Mouse (Mus musculus): Measurements from ENCODE around the gene Ptprh. TPM values are rescaled to one million over a fixed set of nuclear protein-coding genes. Genes with fewer than 3 reads are reported as not detected.

Ptprh gene
- total RNA-seq, 2 experiments from 2014 or later: 0.28 to 0.40 TPM

- no peak for DNase-seq
Measured at GRCm38 (mm10) chr7:4522292-4522691, 81.5 kb downstream of the Ptprh start.

- DNase-seq: no peak
Measured at GRCm38 (mm10) chr7:4521231-4522003, 82.4 kb downstream of the Ptprh start.

- DNase-seq: no peak
Measured at GRCm38 (mm10) chr7:4518487-4518886, 85.4 kb downstream of the Ptprh start.

- no peak for DNase-seq
Measured at GRCm38 (mm10) chr7:4516332-4517050, 87.3 kb downstream of the Ptprh start, which contains the start of gene Tnnt1. Tnnt1 (minus strand) TSS chr7:4516382.

GRCm38 (mm10) chr7:4515853-4516252 lies 88.0 kb downstream of the Ptprh start:
- DNase-seq: no peak

GRCm38 (mm10) chr7:4513829-4514712 lies 89.8 kb downstream of the Ptprh start:
- DNase-seq: no peak

GRCm38 (mm10) chr7:4513236-4513635 lies 90.6 kb downstream of the Ptprh start:
- DNase-seq: no peak

GRCm38 (mm10) chr7:4511489-4512224 lies 92.2 kb downstream of the Ptprh start:
- DNase-seq: no peak

- peak; percentile 29 to 34 for DNase-seq
Measured at GRCm38 (mm10) chr7:4509863-4510608, 93.8 kb downstream of the Ptprh start.

- DNase-seq: no peak
Measured at GRCm38 (mm10) chr7:4508739-4509116, 95.1 kb downstream of the Ptprh start.

GRCm38 (mm10) chr7:4508062-4508738 lies 95.6 kb downstream of the Ptprh start:
- no peak for DNase-seq

GRCm38 (mm10) chr7:4507220-4507619 lies 96.6 kb downstream of the Ptprh start:
- no peak for DNase-seq

GRCm38 (mm10) chr7:4504646-4505435 lies 99.0 kb downstream of the Ptprh start:
- DNase-seq: no peak

GRCm38 (mm10) chr7:4503858-4504257 lies 100.0 kb downstream of the Ptprh start:
- DNase-seq: no peak

- no peak for DNase-seq
Measured at GRCm38 (mm10) chr7:4503100-4503499, 100.7 kb downstream of the Ptprh start.

GRCm38 (mm10) chr7:4502421-4503090 lies 101.3 kb downstream of the Ptprh start:
- peak; percentile 45 to 60 for DNase-seq

GRCm38 (mm10) chr7:4501558-4502397 lies 102.1 kb downstream of the Ptprh start, which contains the start of gene Ppp1r12c:
Ppp1r12c (minus strand) TSS chr7:4501680.
- peak; percentile 97 for DNase-seq

- DNase-seq: peak; percentile 43 to 54
Measured at GRCm38 (mm10) chr7:4500892-4501471, 102.9 kb downstream of the Ptprh start.

All from layer of hippocampus, postnatal 36 days (tissue).